Mouse (Mus musculus): ENCODE measurements at regions not wholly inside any gene's neighbourhood (a gene's known extent, or its start where the extent isn't known, plus 50 kb on each side); places are given as distances from the start of the nearest gene placed in this dataset.

DNA sequence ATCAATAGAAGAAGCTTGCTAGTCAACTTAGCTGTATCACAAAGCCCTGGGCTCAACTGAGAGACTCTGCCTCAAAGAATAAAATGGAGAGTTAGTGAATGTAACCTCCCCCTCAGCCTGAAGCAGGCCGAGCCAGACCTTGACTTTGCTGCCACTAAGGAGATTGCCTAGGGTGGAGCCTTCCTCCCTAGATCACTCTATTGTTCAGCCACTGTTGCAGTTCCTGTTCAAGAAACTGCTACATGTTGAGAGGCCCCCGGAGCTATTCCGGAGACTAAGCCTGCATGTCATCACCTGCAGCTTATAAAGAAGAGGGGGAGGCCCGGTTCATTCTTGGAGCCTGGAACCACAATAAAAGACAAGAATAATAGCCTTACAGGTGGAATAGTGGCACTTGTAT is 257.9 kb downstream of the Adgrg6 start:
- TF ChIP-seq CTCF (IDR thresholded peaks at IDR 0.05; ENCODE audit: low read depth, low read length) (no peak), GATA1 (IDR thresholded peaks at IDR 0.05; ENCODE audit: borderline replicate concordance, low read length) (no peak), TAL1 (conservative IDR thresholded peaks at IDR 0.05; ENCODE audit: low read depth, low read length) (no peak), POLR2AphosphoS5 (IDR thresholded peaks at IDR 0.05; ENCODE audit: insufficient replicate concordance, low read depth, low read length) (no peak), GATA2 (IDR thresholded peaks at IDR 0.05; ENCODE audit: borderline replicate concordance, low read depth, low read length) (no peak)
